Mouse (Mus musculus) thymus, postnatal 0 days (tissue): ENCODE data around the gene Pgc. TPM values are rescaled to one million over a fixed set of nuclear protein-coding genes. Genes with fewer than 3 reads are reported as not detected.

Source experiments
- DNase-seq: peaks from one replicate; pipeline ENCODE4 v3.0.0-alpha.2; 2015; ENCODE audit warnings: low spot score
- polyA plus RNA-seq: library from polyadenylated mRNA; unstranded; fragments of >200 nt; fragmentation: Nextera tagmentation; extraction: Ambion mirVana; gene quantifications from 2 replicates; pipeline ENCODE4 v1.2.1, GENCODE M21; 2015

The Pgc gene
- polyA plus RNA-seq, 1 experiment from 2014 or later: 2.5 TPM

DNA sequence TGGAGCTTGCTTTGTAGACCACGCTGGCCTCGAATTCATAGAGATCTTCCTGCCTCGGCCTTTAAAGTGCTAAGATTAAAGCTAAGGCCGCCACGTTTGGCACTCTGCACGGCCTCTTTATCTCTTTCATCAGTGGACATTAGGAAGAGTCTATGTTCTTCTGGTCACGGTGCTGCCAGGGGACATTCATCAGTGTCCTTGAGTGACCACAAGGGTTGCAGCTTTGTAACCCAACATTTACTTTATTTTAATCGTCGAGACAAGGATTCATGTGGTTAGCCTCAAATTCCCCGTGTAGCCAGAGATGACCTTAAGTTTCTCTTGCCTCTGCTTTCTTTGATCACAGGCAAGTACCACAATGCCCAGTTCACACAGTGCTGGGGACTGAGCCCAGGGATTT, 53.8 kb downstream of the Pgc start:
- no peak for DNase-seq

- DNase-seq: no peak
Measured at GRCm38 (mm10) chr17:47782486-47782885, 55.8 kb downstream of the Pgc start.

- DNase-seq: no peak
Measured at GRCm38 (mm10) chr17:47783445-47784223, 57.0 kb downstream of the Pgc start.

Other genes starting within 250 kb of the Pgc start
- 28.0 and 30.8 TPM in 2 replicates for gene Taf8, start 224.6 kb upstream of the Pgc start, polyA plus RNA-seq
- 1,113 and 1,146 TPM in 2 replicates for gene Ccnd3, start 221.8 kb upstream of the Pgc start, polyA plus RNA-seq
- 21.3 and 22.4 TPM in 2 replicates for gene Bysl, start 115.3 kb upstream of the Pgc start, polyA plus RNA-seq
- 46.9 and 50.1 TPM in 2 replicates for gene Med20, start 115.3 kb upstream of the Pgc start, polyA plus RNA-seq
- 1.8 TPM in 2 replicates for gene Gm20517, start 115.3 kb upstream of the Pgc start, polyA plus RNA-seq
- gene Usp49, start 96.2 kb upstream of the Pgc start, polyA plus RNA-seq: 3.9 and 4.6 TPM in 2 replicates
- 431 and 452 TPM in 2 replicates for gene Tomm6, start 38.5 kb upstream of the Pgc start, polyA plus RNA-seq
- gene Frs3, start 37.8 kb upstream of the Pgc start, polyA plus RNA-seq: 0.98 and 1.3 TPM in 2 replicates
- 0.12 and 0.18 TPM in 2 replicates for gene Gm21981, start 32.4 kb upstream of the Pgc start, polyA plus RNA-seq
- 0.81 and 1.2 TPM in 2 replicates for gene Prickle4, start 32.1 kb upstream of the Pgc start, polyA plus RNA-seq
- 4.7 and 5.5 TPM in 2 replicates for gene Tfeb, start 10.2 kb downstream of the Pgc start, polyA plus RNA-seq
- 3.5 and 3.7 TPM in 2 replicates for gene Mdfi, start 107.8 kb downstream of the Pgc start, polyA plus RNA-seq
- 18.0 TPM in 2 replicates for gene Foxp4, start 197.8 kb downstream of the Pgc start, polyA plus RNA-seq